Mouse (Mus musculus): Measurements from ENCODE around the gene Strn. TPM values are rescaled to one million over a fixed set of nuclear protein-coding genes. Genes with fewer than 3 reads are reported as not detected.
A peak's percentile ranks its signal among the peaks of the same experiment; 100 is the strongest.

Gene Strn
- polyA plus RNA-seq, 1 experiment from 2014 or later = 21.6 TPM

- no peaks in the 10 kb centered on the region for H3K27me3 ChIP-seq (ENCODE audit: control insufficient read depth, insufficient read depth, low read length)
- peaks cover 3% of the 10 kb centered on the region; the same call in 1 of the 2 replicates for H3K36me3 ChIP-seq (ENCODE audit: control insufficient read depth, insufficient read depth, low read length)
- H3K9ac ChIP-seq (ENCODE audit: low read length) = peak overlapping the region; percentile 98
- H3K27ac ChIP-seq (replicated peaks in 1 of 2; ENCODE audit: control insufficient read depth in 1 of 2, insufficient read depth in 1 of 2, low read depth in 2 of 2, low read length in 2 of 2) = peak overlapping the region; percentile 82 to 97
- H3K9me3 ChIP-seq (ENCODE audit: control insufficient read depth, low read length) = no peaks in the 10 kb centered on the region
- H3K4me1 ChIP-seq (ENCODE audit: control insufficient read depth in 2 of 2, insufficient read depth in 2 of 2, low read length in 2 of 2) = peaks cover 3 to 34% of the 10 kb centered on the region in 2 experiments
- peak; percentile 71 for ATAC-seq (ENCODE audit: insufficient number of reproducible peaks, insufficient read depth, low FRiP score, low read depth)
- under 1% methylated on average over 34 of the region's 39 CpGs for WGBS
- H3K4me3 ChIP-seq (ENCODE audit: control insufficient read depth in 1 of 2, insufficient read depth in 1 of 2, low read depth in 1 of 2, low read length in 2 of 2) = peak overlapping the region; percentile 70 to 95
- peak overlapping the region; percentile 67 for H3K4me2 ChIP-seq (ENCODE audit: low read length)
These were observed 1.1 kb downstream of the Strn start for GRCm38 (mm10) chr17:78735731-78736472.

- peak overlapping the region; percentile 67 for H3K4me2 ChIP-seq (ENCODE audit: low read length)
- H3K27me3 ChIP-seq (ENCODE audit: control insufficient read depth, insufficient read depth, low read length) = no peaks in the 10 kb centered on the region
- 47% methylated on average over 10 of the region's 10 CpGs for WGBS
- H3K4me1 ChIP-seq (ENCODE audit: control insufficient read depth in 2 of 2, insufficient read depth in 2 of 2, low read length in 2 of 2) = peaks cover 5 to 38% of the 10 kb centered on the region in 2 experiments
- ATAC-seq (ENCODE audit: insufficient number of reproducible peaks, insufficient read depth, low FRiP score, low read depth) = no peak
- peak overlapping the region; percentile 98 for H3K9ac ChIP-seq (ENCODE audit: low read length)
- peak overlapping the region; percentile 71 to 97 for H3K27ac ChIP-seq (replicated peaks in 1 of 2; ENCODE audit: control insufficient read depth in 1 of 2, insufficient read depth in 1 of 2, low read depth in 2 of 2, low read length in 2 of 2)
- peak overlapping the region; percentile 70 to 95 for H3K4me3 ChIP-seq (ENCODE audit: control insufficient read depth in 1 of 2, insufficient read depth in 1 of 2, low read depth in 1 of 2, low read length in 2 of 2)
- no peaks in the 10 kb centered on the region for H3K9me3 ChIP-seq (ENCODE audit: control insufficient read depth, low read length)
- H3K36me3 ChIP-seq (ENCODE audit: control insufficient read depth, insufficient read depth, low read length) = peaks cover 3% of the 10 kb centered on the region; the same call in 1 of the 2 replicates
These were observed 2.2 kb downstream of the Strn start for GRCm38 (mm10) chr17:78734806-78735205.

GRCm38 (mm10) chr17:78732056-78732455 is 4.9 kb downstream of the Strn start:
- peaks cover 3% of the 10 kb centered on the region; the same call in 1 of the 2 replicates for H3K36me3 ChIP-seq (ENCODE audit: control insufficient read depth, insufficient read depth, low read length)
- no peaks in the 10 kb centered on the region for H3K9me3 ChIP-seq (ENCODE audit: control insufficient read depth, low read length)
- no peak overlapping the region for H3K4me3 ChIP-seq (ENCODE audit: control insufficient read depth in 1 of 2, insufficient read depth in 1 of 2, low read depth in 1 of 2, low read length in 2 of 2)
- H3K4me2 ChIP-seq (ENCODE audit: low read length) = peak overlapping the region; percentile 22; the same call in 1 of the 2 replicates
- no peaks in the 10 kb centered on the region for H3K27me3 ChIP-seq (ENCODE audit: control insufficient read depth, insufficient read depth, low read length)
- no peak for ATAC-seq (ENCODE audit: insufficient number of reproducible peaks, insufficient read depth, low FRiP score, low read depth)
- no peak overlapping the region for H3K9ac ChIP-seq (ENCODE audit: low read length)
- 38% methylated on average over 1 of the region's 1 CpGs for WGBS
- peak overlapping the region in 1 of 2 experiments; percentile 35; a peak in 2 of 4 replicates for H3K27ac ChIP-seq (replicated peaks in 1 of 2; ENCODE audit: control insufficient read depth in 1 of 2, insufficient read depth in 1 of 2, low read depth in 2 of 2, low read length in 2 of 2)
- H3K4me1 ChIP-seq (ENCODE audit: control insufficient read depth in 2 of 2, insufficient read depth in 2 of 2, low read length in 2 of 2) = peaks cover 5 to 40% of the 10 kb centered on the region in 2 experiments

GRCm38 (mm10) chr17:78726746-78727449 is 10.1 kb downstream of the Strn start:
- no peak for ATAC-seq (ENCODE audit: insufficient number of reproducible peaks, insufficient read depth, low FRiP score, low read depth)
- no peaks in the 10 kb centered on the region for H3K9me3 ChIP-seq (ENCODE audit: control insufficient read depth, low read length)
- peaks cover 6 to 31% of the 10 kb centered on the region in 2 experiments; a peak in 3 of 4 replicates for H3K4me1 ChIP-seq (ENCODE audit: control insufficient read depth in 2 of 2, insufficient read depth in 2 of 2, low read length in 2 of 2)
- 78% methylated on average over 14 of the region's 14 CpGs for WGBS
- H3K27ac ChIP-seq (replicated peaks in 1 of 2; ENCODE audit: control insufficient read depth in 1 of 2, insufficient read depth in 1 of 2, low read depth in 2 of 2, low read length in 2 of 2) = no peak overlapping the region
- no peaks in the 10 kb centered on the region for H3K27me3 ChIP-seq (ENCODE audit: control insufficient read depth, insufficient read depth, low read length)
- no peak overlapping the region for H3K4me3 ChIP-seq (ENCODE audit: control insufficient read depth in 1 of 2, insufficient read depth in 1 of 2, low read depth in 1 of 2, low read length in 2 of 2)
- no peak overlapping the region for H3K9ac ChIP-seq (ENCODE audit: low read length)
- 0 out of 2 replicates have a peak, but pooled peaks cover 3% of the 10 kb centered on the region for H3K36me3 ChIP-seq (ENCODE audit: control insufficient read depth, insufficient read depth, low read length)
- 0 out of 2 replicates have a peak overlapping the region, but pooled peaks have one; percentile 8 for H3K4me2 ChIP-seq (ENCODE audit: low read length)

GRCm38 (mm10) chr17:78724461-78725055 is 12.4 kb downstream of the Strn start:
- Histone ChIP-seq H3K27me3 (ENCODE audit: control insufficient read depth, insufficient read depth, low read length) (no peaks in the 10 kb centered on the region), H3K9ac (ENCODE audit: low read length) (no peak overlapping the region), H3K36me3 (ENCODE audit: control insufficient read depth, insufficient read depth, low read length) (0 out of 2 replicates have a peak, but pooled peaks cover 3% of the 10 kb centered on the region), H3K27ac (replicated peaks in 1 of 2; ENCODE audit: control insufficient read depth in 1 of 2, insufficient read depth in 1 of 2, low read depth in 2 of 2, low read length in 2 of 2) (peak overlapping the region; percentile 66 to 73), H3K4me3 (ENCODE audit: control insufficient read depth in 1 of 2, insufficient read depth in 1 of 2, low read depth in 1 of 2, low read length in 2 of 2) (no peak overlapping the region), H3K4me2 (ENCODE audit: low read length) (peak overlapping the region; percentile 2; the same call in 1 of the 2 replicates), H3K9me3 (ENCODE audit: control insufficient read depth, low read length) (no peaks in the 10 kb centered on the region), H3K4me1 (ENCODE audit: control insufficient read depth in 2 of 2, insufficient read depth in 2 of 2, low read length in 2 of 2) (peaks cover 3 to 25% of the 10 kb centered on the region in 2 experiments; a peak in 3 of 4 replicates)
- WGBS = 30% methylated on average over 6 of the region's 6 CpGs
- ATAC-seq (ENCODE audit: insufficient number of reproducible peaks, insufficient read depth, low FRiP score, low read depth) = 0 out of 2 replicates have a peak, but pooled peaks have one; percentile 71

GRCm38 (mm10) chr17:78721690-78722089 is 15.3 kb downstream of the Strn start:
- ATAC-seq (ENCODE audit: insufficient number of reproducible peaks, insufficient read depth, low FRiP score, low read depth) = no peak

GRCm38 (mm10) chr17:78719086-78719485 is 17.9 kb downstream of the Strn start:
- 94% methylated on average over 13 of the region's 13 CpGs for WGBS
- no peak for ATAC-seq (ENCODE audit: insufficient number of reproducible peaks, insufficient read depth, low FRiP score, low read depth)
- H3K4me3 ChIP-seq (ENCODE audit: control insufficient read depth in 1 of 2, insufficient read depth in 1 of 2, low read depth in 1 of 2, low read length in 2 of 2) = no peak overlapping the region

More at GRCm38 (mm10) chr17:78721690-78722089, 15.3 kb downstream of the Strn start:
- Histone ChIP-seq H3K4me2 (ENCODE audit: low read length) (no peak overlapping the region), H3K9me3 (ENCODE audit: control insufficient read depth, low read length) (no peaks in the 10 kb centered on the region), H3K4me1 (ENCODE audit: control insufficient read depth in 2 of 2, insufficient read depth in 2 of 2, low read length in 2 of 2) (peaks cover 3 to 13% of the 10 kb centered on the region in 2 experiments; a peak in 2 of 4 replicates), H3K36me3 (ENCODE audit: control insufficient read depth, insufficient read depth, low read length) (peaks cover 16% of the 10 kb centered on the region), H3K27me3 (ENCODE audit: control insufficient read depth, insufficient read depth, low read length) (no peaks in the 10 kb centered on the region), H3K4me3 (ENCODE audit: control insufficient read depth in 1 of 2, insufficient read depth in 1 of 2, low read depth in 1 of 2, low read length in 2 of 2) (no peak overlapping the region), H3K9ac (ENCODE audit: low read length) (no peak overlapping the region), H3K27ac (replicated peaks in 1 of 2; ENCODE audit: control insufficient read depth in 1 of 2, insufficient read depth in 1 of 2, low read depth in 2 of 2, low read length in 2 of 2) (0 out of 4 replicates have a peak overlapping the region, but pooled peaks of 1 of the 2 experiments have one; percentile 39)
- WGBS = 82% methylated on average over 7 of the region's 7 CpGs

More at GRCm38 (mm10) chr17:78719086-78719485, 17.9 kb downstream of the Strn start:
- Histone ChIP-seq H3K36me3 (ENCODE audit: control insufficient read depth, insufficient read depth, low read length) (peaks cover 16% of the 10 kb centered on the region), H3K4me1 (ENCODE audit: control insufficient read depth in 2 of 2, insufficient read depth in 2 of 2, low read length in 2 of 2) (peaks cover 0 to 8% of the 10 kb centered on the region in 2 experiments; a peak in 2 of 4 replicates), H3K9me3 (ENCODE audit: control insufficient read depth, low read length) (no peaks in the 10 kb centered on the region), H3K27ac (replicated peaks in 1 of 2; ENCODE audit: control insufficient read depth in 1 of 2, insufficient read depth in 1 of 2, low read depth in 2 of 2, low read length in 2 of 2) (no peak overlapping the region), H3K27me3 (ENCODE audit: control insufficient read depth, insufficient read depth, low read length) (no peaks in the 10 kb centered on the region), H3K4me2 (ENCODE audit: low read length) (no peak overlapping the region), H3K9ac (ENCODE audit: low read length) (no peak overlapping the region)

Measured in heart, embryonic 14.5 days (tissue).